Mouse (Mus musculus) layer of hippocampus, postnatal 25 days (tissue): ENCODE data around the gene Tex26. TPM values are rescaled to one million over a fixed set of nuclear protein-coding genes. Genes with fewer than 3 reads are reported as not detected.
A peak's percentile ranks its signal among the peaks of the same experiment; 100 is the strongest.

Experiments used
- DNase-seq, 2 experiments: peaks; one replicate each; pipeline ENCODE4 v3.0.0; 2022; ENCODE audit warnings: mixed read lengths in 2 of 2, low spot score in 1 of 2; ENCODE audit errors: extremely low spot score in 1 of 2
- total RNA-seq, 2 experiments: library from RNA; stranded (reverse); gene quantifications; 2 replicates each; pipeline ENCODE4 v1.2.3; 2021

Gene Tex26
- total RNA-seq, 2 experiments from 2014 or later, result not detected

DNA sequence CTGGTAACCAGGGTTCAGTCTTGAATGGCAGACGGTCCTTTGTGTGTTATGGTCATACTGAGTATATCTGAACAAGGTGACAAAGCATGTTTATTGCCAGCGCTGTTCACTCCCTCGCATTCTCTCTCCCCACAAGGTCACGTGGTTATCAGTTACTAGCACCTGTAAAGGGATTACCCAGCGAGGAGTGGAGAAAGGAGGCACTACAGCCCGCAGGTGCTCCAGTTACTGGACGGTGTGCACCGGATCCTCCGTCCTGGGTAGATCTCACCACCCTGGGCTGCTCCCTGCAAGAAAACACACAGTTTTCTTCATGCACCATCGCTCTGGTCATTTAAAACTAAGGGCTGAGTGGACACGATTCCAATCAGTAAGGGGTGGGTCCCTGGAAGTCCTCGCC lies 44.8 kb downstream of the Tex26 start:
- no peak for DNase-seq

DNA sequence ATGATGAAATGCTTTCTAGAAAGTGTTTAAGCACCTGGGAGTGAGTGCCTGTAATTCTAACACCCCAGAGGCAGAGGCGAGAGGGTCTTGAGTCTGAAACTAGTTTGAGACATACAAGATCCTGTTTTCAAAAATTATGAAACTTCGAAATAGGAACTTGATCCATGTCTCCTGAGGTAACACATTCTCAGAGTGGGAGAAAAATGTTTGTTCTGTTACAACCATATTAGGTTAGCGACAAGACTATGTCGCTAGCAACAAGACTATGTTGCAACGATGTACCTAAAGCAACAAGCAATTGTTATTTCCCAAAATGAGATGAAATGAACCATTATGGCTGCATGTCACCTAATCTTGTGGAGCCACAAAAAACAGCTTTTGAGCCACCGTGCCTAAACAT lies 46.0 kb downstream of the Tex26 start:
- no peak for DNase-seq

DNA sequence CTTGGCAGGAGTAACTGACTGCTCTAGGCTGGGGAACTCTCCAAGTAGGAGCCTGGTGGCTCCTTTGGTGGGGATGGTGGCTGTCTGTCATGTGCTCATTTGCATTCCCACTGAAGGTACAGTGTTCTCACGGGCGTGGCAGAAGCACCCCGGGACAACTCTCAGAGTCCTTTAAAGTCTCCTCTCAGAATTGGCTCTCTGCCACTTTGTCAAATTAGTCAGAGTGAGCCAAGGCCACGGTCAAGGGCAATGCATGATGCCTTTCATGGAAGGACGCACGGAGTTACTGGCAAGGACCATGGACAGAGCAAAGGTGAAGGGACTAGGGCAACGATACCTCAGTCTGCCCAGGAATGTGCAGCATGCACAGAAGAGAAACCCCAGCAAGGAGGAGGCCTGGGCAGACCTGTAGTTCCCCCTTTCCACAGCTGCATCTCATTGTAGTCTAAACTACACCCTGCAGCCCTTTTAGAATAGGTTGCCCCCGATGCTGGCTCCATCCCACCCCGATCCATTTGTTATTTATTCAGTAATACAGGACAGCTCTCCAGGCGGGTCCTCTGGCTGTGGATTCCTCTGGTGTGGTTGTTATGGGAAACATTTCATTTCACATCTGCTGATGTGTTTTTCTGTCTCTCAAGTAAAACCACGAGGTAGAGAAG lies 49.0 kb downstream of the Tex26 start:
- DNase-seq, result no peak

DNA sequence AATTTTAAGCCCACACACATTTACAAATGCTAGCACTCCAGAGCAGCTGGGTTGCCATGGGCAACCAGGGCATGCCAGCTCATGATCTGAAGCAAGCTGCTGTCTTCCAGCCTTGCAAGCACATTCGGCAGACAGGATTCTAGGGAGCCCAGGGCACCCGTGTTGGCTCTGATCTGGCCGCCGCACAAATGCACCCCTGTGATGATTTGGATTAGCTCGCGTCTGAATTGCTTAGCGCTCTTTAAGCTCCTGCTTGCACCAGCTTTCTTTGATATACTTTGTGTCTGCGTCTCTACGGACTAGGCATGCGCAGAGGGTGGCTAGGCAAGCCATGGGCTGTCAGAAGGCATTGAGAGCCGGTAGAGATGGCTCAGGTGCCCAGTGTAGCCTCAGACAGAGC lies 49.7 kb downstream of the Tex26 start:
- peak; percentile 61 to 66 for DNase-seq

DNA sequence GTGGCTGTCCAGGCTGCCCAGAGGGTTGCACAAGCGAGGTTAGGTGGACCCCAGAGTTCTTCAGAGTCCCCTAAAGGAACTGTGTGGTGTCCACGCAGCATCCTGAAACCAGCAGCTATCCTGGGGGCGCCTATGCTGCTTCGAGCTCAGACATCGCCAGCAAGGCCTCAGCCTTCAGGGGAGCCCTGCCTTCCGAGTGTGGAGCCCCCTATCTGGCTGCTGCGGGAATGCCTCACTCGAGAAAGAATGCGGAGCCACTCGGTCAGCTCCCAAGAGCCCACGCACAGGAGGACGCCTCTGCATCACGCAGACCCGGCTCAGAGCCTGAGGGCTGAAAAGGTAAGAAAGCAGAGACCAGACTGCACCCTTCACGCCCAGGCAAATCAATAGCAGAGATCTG lies 50.8 kb downstream of the Tex26 start:
- DNase-seq, result no peak

DNA sequence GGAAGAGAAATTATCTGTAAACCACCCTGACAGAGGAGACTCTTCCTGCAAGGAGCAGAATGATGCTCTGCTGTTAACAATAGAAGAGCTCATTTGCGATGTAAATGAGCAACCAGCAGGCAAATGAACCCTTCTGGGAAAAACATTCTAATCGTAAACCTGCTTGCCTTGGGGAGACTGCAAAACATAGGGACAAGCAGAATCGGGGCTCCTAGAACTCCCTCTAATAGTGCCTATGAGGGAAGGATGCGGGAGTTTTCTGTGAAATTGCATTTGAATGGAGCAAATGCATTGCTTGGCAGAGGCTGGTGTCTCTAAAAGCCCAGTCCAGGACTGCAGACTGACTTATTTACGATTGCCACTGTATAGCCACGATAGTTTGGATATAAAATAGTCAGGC lies 56.2 kb downstream of the Tex26 start:
- no peak for DNase-seq

DNA sequence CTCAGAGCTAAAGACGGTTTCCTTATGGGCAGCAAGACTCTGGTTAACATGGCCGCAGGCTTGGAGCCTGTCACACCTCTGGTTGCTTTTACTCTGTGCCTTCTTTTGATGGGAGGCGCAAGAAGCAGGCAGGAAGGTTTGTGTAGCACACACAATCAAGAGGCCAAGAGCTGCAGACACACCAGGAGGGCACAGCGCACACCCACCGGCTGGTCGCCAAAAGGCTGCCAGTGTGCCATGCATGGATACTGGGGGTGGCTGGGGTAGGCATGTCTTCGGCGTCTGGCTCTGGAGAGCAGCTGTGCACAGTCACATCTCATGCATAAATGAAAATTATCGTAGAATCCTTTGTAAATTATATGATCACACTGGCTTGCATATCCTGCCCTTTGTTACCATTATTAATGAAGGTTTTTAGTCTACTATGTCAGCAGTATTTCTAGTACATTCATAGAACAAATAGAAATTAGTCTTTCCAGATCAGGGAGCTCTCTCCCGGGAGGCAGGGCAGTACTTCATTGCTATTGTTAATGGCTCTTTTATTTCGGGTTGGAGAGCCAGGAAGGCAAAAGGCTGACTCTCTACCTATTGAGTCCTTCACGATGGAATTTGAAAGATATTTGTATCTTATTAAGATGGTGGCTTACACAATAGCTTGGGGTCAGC lies 57.1 kb downstream of the Tex26 start:
- no peak for DNase-seq

DNA sequence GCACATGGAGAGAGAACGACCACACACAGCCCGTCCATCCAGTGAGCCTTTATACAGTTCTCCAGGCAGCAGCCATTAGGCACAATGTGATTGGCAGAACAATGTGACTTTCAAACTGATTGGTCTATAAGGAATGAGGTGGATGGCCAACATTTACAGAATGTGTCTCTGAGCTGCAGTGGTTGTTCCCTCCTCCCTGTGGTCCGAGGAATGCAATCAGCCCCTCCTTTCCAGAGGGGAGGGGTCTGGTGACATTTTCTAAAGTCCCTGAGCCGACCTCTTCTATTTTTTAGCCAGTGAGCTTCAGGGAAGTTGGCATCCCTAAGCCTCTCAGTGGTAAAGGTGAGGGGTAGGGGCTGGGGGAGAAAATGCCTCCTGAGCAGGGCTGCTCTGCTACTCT lies 60.5 kb downstream of the Tex26 start:
- DNase-seq, result no peak

DNA sequence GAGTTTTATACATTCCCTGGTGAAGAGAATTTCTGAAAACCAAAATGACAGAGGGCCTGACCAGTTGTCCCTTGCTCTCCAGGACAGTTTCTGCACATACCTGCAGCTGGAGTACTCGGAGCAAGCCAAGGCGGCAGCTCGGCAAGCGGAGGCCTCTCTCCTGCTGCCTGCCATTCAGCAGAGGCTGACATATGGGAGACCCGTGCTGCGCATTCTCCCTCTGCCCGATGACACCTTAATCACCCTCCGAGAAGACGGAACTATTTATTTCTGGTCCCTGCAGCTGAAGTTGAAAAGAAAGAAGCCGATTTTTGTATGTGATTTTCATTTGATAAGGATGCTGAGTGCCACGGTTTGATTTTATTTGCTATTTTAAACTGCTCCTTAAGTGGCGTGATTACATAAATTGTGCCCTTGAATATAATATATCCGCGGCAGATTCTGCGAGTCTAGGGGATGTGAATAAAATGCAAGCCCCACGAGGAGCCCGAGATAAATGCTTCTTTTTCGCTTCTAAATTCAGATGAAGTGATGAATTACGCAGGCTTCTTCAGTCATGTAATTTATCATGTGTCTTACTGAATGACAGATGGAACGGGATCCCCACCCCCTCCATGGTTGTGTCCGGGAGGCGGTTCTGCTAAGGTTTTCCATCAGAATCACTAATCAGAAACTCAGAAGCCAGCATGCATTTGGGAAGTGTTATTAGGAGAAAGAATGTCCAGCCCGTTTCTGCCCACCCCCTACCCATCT lies 64.1 kb downstream of the Tex26 start:
- DNase-seq, result peak in 1 of 2 experiments; percentile 43

DNA sequence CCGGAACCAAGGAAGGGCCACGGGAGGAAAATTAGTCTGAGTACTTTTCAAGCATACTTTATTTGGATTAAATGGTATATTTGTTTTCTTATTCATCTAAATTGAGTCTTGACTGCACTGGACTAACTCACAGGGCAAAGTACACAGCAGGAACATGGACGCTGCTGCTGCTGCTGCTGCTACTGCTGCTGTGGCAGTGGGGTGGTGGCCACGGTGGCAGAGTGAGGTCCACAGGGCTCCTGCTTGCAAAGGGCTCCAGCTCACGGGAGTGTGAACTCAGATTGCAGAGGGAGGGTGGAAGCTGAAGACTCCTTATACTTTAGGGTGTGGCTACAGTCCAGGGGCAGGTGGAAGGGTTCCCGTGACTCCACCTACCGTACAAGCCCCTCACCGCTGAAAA lies 65.5 kb downstream of the Tex26 start:
- no peak for DNase-seq

DNA sequence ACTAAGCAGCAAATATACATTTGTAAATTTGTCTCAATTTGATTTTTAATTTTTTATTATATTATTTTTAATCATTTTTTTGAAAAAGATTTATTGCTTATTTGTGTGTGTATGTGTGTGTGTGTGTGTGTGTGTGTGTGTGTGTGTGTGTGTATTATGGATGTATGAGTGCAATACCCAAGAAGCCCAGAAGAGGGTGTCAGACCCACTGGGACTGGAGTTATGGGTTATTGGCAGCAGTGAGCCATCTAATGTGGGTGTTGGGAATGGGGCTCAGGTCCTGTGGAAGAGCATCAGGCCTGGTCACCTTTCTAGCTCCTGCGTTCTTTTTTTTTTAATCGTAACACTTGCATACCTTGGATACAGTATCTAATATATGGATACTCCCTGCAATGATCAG lies 66.6 kb downstream of the Tex26 start:
- DNase-seq, result no peak

DNA sequence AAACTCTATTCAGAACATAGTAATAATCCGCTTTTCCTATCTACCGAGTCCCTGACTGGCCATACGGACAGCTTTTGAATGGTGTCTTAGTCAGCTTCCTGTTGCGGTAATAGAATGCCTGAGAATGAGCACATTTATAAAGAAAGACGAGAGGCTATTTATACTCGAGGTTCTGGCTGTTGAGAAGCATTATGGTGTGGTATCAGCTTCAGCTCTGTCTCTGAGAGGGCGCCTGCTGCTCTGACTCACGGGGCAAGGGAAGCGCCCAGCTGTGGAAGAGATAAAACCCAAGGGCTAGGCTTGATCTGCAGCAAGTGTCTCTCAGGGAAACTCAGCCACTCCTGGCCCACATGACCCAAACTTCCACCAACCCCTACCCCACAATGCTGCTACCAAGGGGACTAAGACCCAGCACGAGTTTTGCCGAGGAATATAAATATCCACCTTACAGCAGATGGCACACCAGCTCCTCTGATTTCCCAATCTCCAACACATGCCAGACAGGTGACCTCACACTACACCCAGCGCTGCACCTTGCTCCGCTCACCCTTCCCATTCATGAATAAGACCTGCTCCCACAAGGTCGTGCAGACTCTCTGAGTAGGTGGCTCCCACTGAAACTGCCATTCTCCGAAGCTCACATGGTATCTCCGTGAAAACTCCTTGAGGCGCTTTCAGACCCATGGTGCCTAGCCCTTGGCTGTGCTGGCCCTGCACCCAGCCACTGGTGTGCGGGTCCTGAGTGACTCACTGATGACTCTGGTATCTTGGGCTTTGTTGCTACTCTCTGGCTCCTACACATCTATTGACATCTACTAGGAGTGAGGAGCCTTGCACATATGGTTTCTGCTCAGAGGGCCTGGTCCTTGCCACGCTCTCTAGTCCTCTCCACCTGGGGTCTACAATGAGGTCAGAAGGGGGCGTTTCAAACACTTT lies 68.9 kb downstream of the Tex26 start:
- DNase-seq, result no peak

DNA sequence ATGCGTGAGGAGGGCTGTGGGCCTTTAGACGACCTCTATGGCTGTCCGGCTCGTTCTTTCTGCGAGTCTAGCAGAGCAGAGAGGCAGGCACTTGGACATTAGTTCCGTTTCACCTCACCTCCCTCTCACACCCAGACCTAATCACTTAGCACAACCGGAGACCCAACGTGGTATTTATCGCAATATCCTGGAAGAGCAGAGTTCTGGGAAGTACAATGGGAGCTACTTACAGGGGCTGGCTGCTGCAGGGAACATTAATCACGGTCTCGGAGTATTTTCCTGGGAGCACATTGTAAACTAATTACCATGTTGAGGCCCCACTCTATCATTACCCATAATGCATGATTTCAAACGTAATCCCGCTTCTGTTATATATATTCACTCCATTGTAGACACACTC lies 70.9 kb downstream of the Tex26 start:
- DNase-seq, result no peak

DNA sequence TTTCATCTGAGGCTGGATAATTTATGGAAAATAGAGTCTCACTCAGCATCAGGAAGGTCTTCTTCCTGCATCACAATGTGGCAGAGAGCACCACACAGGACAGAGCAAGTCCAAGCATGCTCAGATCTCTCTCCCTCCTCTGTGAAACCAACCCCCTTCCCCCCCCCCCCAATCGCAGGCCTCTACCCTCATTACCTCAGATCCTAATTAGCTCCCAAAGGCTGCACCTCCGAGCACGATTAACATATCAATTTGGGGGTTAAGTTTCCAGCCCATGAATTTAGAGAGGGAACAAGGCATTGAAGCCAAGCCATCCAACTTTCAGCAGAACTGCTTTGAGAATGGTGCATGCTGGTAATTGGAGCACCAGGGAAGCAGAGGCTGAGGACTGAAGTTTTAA lies 73.2 kb downstream of the Tex26 start:
- no peak for DNase-seq

DNA sequence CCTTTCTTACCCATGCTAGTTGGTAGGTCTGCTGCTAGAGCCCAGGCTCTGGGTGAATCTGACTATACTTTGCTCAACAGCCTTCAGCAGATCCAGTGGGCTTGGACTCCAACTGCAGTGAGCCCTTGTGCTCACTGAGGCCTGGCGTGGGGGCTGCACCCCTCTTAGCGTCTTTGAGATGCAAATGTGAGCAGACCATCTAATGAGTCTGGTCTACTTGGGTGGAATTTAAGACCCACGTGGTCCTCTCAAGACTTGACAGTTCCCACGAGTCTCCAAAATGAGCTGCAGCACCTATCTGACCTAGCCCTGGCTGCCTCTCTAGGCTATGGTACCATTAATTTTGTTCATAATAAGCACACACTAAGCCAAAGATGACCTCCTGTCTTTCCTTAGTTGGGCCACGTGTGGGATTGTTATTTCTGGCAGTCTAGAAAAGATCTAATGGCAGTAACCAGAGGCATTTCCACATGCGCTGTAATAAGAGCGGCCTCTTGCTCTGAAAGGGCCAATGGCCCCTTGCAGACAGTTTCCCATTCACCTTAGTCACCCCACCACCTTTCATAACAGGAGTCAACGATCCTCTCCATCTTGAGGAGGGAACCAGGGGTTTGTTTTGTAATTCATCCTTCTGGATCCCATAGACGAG lies 74.1 kb downstream of the Tex26 start:
- no peak for DNase-seq

DNA sequence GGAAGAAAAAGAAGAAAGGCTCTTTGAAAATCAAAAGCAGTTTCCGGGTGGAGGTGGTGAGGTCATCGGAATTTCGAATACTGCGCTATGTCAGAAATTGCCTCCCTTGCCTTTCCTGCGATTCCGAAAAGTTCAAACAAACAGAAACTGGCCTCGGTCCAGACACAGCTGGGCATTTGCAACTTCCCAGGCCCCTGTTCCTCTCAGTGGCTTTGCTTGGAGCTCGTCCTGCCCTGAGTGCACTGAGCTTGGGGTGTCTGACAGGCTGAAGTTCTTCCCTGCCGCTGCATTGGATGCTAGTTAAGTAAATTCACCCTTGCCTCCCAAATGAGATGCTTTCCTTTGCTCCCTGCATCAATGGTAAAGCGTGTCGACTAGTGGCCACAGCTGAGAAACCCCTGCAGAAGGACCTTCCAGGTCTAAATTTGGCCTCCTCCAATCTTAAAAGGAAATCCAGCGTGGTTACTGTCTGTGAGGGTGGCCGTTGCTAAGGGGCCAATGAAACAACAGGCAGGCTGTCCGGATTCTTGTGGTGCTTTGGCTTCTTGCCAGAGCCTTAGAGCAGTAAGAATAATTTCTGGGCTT lies 74.7 kb downstream of the Tex26 start:
- DNase-seq, result no peak

DNA sequence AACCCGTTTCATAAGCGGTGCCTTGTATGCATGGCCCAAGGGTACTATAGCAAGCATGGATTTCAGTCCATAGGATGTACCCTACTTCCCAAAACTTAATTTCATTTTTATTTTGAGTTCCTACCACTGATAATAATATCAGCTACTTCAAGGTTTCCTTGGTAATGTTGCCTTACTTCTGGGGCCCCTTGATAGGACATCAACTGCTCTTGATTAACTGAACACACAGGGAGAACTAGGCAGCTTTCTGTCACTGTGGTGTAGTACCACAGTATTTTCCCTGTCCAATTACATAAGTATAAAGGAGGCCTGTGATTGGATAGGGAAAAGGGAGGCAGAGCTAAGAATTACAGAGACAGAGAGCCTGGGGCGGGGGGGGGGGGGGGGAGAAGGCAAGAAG lies 75.4 kb downstream of the Tex26 start:
- no peak for DNase-seq

DNA sequence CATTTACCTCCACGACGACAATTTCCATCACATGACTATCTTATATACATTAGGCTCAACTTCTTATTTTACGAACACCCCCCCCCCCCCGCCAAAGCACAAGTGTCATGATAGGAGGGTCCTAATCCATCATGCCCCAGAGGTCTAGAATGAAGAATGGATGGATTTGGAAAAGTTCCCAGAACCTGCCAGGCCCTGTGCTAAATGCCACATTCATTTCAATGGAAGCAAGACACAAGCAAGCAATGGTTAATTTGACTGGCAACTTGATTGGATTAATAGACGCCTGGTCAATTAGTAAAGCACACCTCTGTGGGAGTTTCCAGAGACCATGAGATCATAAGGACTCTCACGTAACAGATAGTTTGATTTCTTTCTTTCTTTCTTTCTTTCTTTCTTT lies 77.7 kb downstream of the Tex26 start:
- no peak for DNase-seq
